Mouse (Mus musculus): ENCODE results near the gene Lonrf2. TPM values are rescaled to one million over a fixed set of nuclear protein-coding genes. Genes with fewer than 3 reads are reported as not detected.

Gene Lonrf2
- polyA plus RNA-seq, 1 experiment from 2014 or later: not detected

DNA sequence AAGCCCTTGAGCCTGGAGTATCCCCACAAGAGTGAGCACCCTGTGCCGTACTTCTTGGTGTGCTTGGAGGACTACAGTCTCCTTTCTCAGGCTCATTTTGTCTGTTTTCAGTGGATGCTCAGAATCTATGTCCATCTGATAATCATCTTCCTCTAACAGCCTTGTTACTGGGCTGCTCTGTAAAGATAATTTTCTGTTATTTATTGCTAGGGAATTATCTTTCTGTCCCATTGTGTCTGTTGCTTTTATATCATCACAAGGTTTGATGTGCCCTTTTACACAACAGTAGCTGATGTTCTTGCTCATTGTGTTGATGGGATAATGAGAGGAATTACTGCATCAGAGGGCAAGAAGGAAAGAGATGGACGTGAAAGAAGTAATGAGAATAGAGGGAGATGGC lies 15.7 kb upstream of the Lonrf2 start:
- H3K27ac ChIP-seq: no peak overlapping the region
- H3K4me3 ChIP-seq (ENCODE audit: inconsistent target): no peak overlapping the region
- H3K36me3 ChIP-seq (ENCODE audit: inconsistent target): no peaks in the 10 kb centered on the region
- H3K79me2 ChIP-seq (ENCODE audit: inconsistent target): no peaks in the 10 kb centered on the region
- WGBS (ENCODE audit: missing documents): 60% methylated on average over 1 of the region's 2 CpGs

DNA sequence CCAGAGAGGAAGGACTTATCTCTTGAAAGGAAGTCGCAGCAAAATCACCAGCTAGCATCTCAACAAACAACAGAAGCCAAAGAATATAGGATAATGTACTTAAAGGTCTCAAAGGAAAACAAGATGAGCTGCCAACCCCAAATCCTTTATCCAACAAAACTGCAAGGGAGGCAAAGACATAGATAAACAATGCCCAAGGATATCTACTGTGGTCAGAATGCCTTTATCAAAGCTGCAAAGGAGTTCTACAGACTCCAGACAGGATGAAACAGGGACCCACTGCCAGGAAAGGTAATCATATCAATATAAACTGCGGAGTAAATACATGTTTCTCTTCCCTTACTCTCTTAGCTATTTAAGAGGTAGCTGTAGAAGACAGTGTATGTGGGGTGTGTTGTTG lies 14.1 kb upstream of the Lonrf2 start:
- Histone ChIP-seq H3K27ac (no peak overlapping the region), H3K4me3 (ENCODE audit: inconsistent target) (no peak overlapping the region), H3K79me2 (ENCODE audit: inconsistent target) (no peaks in the 10 kb centered on the region), H3K36me3 (ENCODE audit: inconsistent target) (no peaks in the 10 kb centered on the region)
- 83% methylated on average over 2 of the region's 2 CpGs for WGBS (ENCODE audit: missing documents)

DNA sequence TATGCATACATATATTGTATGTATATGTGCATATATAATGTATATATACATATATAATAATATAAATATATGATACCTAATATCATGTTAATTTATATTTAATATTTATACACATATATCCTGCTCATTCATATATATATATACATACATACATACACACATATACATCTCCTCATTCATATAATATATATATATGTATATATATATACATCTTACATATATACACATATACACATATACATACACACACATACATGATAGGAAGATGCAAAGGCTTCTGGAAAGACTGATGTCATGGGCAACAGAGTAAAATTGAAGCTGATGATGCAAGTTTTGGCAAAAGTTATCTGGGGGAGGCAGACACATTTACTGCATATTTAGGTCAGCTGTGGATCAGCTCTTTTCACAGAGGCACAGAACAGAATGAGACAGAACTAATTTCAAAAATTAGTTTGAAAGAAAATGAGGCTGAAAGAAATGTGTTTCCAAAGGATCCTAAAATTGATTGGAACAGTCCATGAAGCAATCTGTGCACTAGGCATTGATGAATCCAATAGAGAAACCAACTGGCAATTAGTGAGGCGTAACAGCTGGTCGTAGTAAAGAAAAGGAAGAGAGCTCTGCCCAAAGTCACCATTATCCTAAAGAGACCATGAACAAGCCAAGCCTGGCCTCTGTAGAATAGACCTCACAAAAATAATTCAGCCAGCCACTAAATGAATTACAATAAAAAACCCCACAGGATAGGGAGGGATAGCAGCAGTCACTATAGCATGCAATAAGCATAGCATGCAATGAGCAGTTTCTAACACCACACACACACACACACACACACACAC lies 12.2 kb upstream of the Lonrf2 start:
- no peak overlapping the region for H3K27ac ChIP-seq

DNA sequence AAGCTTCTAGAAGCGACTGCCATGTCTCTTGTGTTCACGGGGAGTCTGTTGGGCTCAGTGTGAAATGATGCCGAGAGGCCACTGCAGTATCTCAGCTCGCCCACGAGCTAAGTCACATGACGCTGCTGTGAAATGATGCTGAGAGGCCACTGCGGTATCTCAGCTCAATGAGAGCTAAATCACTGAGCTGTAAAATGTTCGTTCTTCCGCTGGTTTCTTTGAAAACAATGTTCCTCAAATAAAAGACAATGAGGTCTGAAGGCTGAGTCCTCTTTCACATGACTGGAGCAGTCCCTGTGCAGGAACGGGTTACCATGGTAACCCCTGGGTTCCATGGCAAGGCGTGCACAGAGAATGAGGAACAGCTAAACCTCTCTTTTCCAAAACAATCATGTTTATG lies 11.5 kb upstream of the Lonrf2 start:
- no peaks in the 10 kb centered on the region for H3K36me3 ChIP-seq (ENCODE audit: inconsistent target)
- H3K4me3 ChIP-seq (ENCODE audit: inconsistent target): no peak overlapping the region
- WGBS (ENCODE audit: missing documents): 61% methylated on average over 11 of the region's 11 CpGs
- no peaks in the 10 kb centered on the region for H3K79me2 ChIP-seq (ENCODE audit: inconsistent target)
- H3K27ac ChIP-seq: no peak overlapping the region

More for the DNA sequence above, 12.2 kb upstream of the Lonrf2 start:
- Histone ChIP-seq H3K79me2 (ENCODE audit: inconsistent target) (no peaks in the 10 kb centered on the region), H3K36me3 (ENCODE audit: inconsistent target) (no peaks in the 10 kb centered on the region), H3K4me3 (ENCODE audit: inconsistent target) (no peak overlapping the region)
- WGBS (ENCODE audit: missing documents): 100% methylated on average over 2 of the region's 2 CpGs

DNA sequence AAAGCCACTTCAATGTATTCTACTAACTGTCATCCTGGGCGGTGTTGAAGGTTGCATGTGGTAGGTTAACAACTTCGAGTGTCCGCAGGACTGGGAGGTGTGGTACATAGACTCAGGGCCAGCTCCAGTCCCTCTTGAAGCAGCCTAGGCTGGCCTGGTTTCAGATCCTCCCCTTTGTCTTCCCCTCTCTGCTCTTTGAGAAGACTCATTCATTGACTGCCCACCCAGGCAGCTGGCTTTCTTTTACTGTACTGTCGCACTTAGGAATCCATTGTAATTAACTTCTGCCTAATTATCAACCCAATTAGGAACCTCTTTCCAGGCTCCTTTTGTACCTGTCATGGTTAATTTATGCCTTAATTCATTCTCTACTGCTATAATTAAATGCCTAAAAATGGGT lies 6.8 kb upstream of the Lonrf2 start:
- Histone ChIP-seq H3K79me2 (ENCODE audit: inconsistent target) (no peaks in the 10 kb centered on the region), H3K27ac (no peak overlapping the region), H3K4me3 (ENCODE audit: inconsistent target) (no peak overlapping the region), H3K36me3 (ENCODE audit: inconsistent target) (no peaks in the 10 kb centered on the region)
- 79% methylated on average over 4 of the region's 4 CpGs for WGBS (ENCODE audit: missing documents)

DNA sequence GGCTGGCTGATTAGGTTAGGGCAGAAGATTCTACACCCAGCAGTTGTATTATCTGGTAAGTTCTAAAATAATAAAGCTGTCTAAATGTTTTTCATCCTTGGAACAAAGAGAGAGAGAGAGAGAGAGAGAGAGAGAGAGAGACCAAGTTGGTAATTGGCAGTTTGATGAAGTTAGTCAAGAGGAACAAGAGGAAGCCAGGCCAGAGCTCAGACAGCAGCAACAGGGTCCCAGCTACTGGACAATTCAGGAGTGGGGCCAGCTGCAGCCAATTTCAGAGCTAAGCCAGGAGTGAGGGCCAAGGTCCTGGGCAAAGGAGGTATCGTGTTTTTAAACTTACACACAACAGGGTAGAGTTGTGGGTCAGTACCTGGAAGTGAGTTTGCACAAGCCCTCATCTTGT lies 6.3 kb upstream of the Lonrf2 start:
- 85% methylated on average over 1 of the region's 1 CpGs for WGBS (ENCODE audit: missing documents)
- no peak overlapping the region for H3K27ac ChIP-seq

DNA sequence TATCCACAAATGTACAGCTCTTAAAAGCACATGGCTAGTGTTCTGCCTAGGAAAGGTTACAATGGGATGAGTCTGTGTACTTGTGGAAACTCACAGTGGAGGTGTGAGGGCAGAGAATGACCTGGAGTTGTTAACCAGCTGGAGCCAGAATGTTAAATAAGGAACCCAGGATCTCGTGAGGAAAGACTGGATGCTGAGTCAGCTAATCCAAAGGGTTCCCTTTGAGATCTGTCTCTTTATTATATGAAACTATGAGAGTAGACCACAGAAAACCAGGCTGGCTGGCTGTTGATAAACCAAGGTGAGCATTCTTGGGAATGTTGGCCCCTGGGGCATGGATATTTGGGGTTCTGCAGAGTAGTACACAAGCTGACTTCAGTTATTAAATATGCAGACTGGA lies 3.4 kb upstream of the Lonrf2 start:
- Histone ChIP-seq H3K36me3 (ENCODE audit: inconsistent target) (no peaks in the 10 kb centered on the region), H3K27ac (no peak overlapping the region), H3K4me3 (ENCODE audit: inconsistent target) (no peak overlapping the region), H3K79me2 (ENCODE audit: inconsistent target) (no peaks in the 10 kb centered on the region)
- 27% methylated on average over 1 of the region's 1 CpGs for WGBS (ENCODE audit: missing documents)

More for the DNA sequence above, 6.3 kb upstream of the Lonrf2 start:
- no peaks in the 10 kb centered on the region for H3K36me3 ChIP-seq (ENCODE audit: inconsistent target)
- H3K79me2 ChIP-seq (ENCODE audit: inconsistent target): no peaks in the 10 kb centered on the region
- no peak overlapping the region for H3K4me3 ChIP-seq (ENCODE audit: inconsistent target)

DNA sequence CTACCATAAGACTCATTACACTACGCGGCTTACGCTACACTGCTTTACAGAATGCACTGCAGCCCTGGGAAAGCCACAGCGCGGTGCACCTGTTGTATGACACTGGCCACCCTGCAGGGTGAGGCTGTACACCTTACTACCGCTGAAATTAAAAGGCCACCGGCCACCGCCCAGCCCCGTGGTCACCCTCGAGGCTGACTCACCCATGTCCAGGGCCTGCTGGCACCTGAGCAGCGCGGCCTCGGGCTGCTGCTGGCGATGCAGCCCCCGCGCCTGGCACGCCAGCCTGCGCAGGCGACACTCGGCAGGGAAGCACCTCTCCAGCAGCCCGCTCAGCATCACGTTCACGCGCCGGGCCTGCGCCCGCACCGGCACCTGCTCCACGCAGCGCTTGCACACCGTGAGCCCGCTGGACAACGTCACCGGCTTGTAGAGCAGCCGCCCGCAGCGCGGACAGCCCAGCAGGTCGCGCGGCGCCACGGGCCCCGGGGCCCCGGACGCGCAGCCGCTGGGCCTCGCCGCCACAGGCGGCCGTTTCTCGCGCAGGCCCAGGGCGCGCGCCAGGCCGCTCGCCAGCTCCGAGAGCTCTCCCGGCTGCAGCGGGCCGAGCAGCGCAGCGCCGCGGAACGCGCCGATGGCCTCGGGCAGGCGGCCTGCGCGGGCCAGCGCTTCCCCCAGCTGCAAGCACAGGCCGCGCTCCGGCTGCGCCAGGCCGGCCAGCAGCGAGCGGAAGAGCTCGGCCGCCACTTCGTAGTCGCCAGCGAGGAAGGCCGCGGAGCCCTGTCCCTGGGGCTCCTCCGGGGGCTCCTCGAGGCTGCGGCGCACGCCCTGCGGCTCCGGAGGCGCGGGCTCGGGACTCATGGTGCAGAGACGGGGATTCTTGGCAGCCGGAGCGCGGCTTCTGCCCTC lies 689 bp downstream of the Lonrf2 start:
- 4% methylated on average over 95 of the region's 103 CpGs for WGBS (ENCODE audit: missing documents)
- Histone ChIP-seq H3K27ac (no peak overlapping the region), H3K36me3 (ENCODE audit: inconsistent target) (no peaks in the 10 kb centered on the region), H3K4me3 (ENCODE audit: inconsistent target) (no peak overlapping the region), H3K79me2 (ENCODE audit: inconsistent target) (no peaks in the 10 kb centered on the region)

DNA sequence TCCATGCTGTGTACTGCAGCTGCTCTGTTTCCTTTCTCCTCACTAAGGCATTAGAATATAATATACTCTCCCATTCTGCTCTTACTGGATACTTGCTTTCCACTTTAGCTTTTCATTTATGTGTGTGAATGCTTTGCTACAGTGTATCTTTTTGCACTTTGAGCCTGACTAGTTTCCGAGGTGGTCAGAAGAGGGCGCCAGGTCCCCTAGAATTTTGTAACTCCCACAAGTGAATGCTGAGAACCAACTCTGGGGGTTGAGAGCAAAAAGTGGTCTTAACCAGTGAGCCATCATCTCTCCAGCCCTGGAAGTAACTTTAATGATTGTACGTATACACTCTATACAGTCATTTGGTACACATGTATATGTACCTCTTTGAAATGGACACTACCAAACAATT lies 1.6 kb downstream of the Lonrf2 start:
- Histone ChIP-seq H3K27ac (no peak overlapping the region), H3K4me3 (ENCODE audit: inconsistent target) (no peak overlapping the region), H3K36me3 (ENCODE audit: inconsistent target) (no peaks in the 10 kb centered on the region), H3K79me2 (ENCODE audit: inconsistent target) (no peaks in the 10 kb centered on the region)
- 32% methylated on average over 3 of the region's 3 CpGs for WGBS (ENCODE audit: missing documents)

DNA sequence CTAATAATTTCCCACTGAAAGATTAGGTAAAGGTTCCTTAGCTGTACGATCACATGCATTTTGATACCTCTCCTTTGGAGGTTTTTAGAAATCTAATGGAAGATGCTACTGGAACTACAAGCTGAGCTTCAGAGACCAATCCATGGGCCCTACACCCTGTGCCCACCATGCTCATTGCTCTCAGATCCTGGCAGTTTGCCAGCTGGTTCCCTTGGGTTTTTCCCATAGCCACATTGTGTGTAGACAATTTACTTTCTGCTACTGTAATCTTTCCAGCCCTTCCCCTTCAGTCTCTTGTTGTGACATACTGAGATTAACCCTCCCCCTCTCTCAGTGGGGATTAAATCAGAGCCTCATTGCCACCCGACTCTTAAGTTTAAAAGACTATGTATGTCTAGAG lies 11.6 kb downstream of the Lonrf2 start:
- H3K4me3 ChIP-seq (ENCODE audit: inconsistent target): no peak overlapping the region
- no peak overlapping the region for H3K27ac ChIP-seq
- H3K36me3 ChIP-seq (ENCODE audit: inconsistent target): no peaks in the 10 kb centered on the region
- 87% methylated on average over 2 of the region's 2 CpGs for WGBS (ENCODE audit: missing documents)
- no peaks in the 10 kb centered on the region for H3K79me2 ChIP-seq (ENCODE audit: inconsistent target)

DNA sequence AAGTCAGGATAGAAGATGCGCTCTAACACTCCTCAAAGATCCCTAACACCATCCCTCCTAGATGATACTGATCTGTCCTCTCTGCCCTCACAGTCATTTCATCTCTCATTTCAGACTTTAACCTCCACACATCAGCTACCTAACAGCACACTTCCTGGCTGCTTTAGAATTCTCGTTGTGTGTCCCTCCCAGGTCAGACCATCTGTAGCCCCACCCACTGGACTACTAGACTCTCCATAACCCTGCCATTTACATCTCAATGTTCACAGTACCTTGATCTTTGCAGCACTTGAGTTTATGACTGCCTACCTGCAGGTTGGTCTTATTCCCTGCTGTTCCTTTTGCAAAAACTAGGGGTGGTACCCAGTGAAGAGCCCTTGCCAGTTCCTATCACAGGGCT lies 12.7 kb downstream of the Lonrf2 start:
- H3K79me2 ChIP-seq (ENCODE audit: inconsistent target): no peaks in the 10 kb centered on the region
- H3K4me3 ChIP-seq (ENCODE audit: inconsistent target): no peak overlapping the region
- no peaks in the 10 kb centered on the region for H3K36me3 ChIP-seq (ENCODE audit: inconsistent target)
- H3K27ac ChIP-seq: no peak overlapping the region
- 71% methylated on average over 2 of the region's 2 CpGs for WGBS (ENCODE audit: missing documents)

DNA sequence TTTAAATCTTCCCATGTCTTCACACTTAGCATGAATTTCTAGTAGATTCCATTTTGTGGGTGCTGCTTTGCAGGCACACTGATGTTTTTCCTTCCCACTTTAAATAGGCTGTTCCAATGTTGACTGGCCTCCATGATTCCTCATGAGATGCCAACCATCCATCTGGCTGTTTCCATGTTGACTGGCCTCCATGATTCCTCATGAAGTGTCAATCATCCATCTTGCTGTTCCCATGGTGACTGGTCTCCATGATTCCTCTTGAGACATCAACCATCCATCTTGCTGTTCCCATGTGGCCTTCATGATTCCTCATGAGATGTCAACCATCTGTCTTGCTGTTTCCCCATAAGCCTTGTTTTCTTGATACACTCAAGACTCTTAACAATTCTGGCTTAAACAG lies 16.8 kb downstream of the Lonrf2 start:
- H3K27ac ChIP-seq: no peak overlapping the region
- H3K79me2 ChIP-seq (ENCODE audit: inconsistent target): no peaks in the 10 kb centered on the region
- no peak overlapping the region for H3K4me3 ChIP-seq (ENCODE audit: inconsistent target)
- no peaks in the 10 kb centered on the region for H3K36me3 ChIP-seq (ENCODE audit: inconsistent target)

DNA sequence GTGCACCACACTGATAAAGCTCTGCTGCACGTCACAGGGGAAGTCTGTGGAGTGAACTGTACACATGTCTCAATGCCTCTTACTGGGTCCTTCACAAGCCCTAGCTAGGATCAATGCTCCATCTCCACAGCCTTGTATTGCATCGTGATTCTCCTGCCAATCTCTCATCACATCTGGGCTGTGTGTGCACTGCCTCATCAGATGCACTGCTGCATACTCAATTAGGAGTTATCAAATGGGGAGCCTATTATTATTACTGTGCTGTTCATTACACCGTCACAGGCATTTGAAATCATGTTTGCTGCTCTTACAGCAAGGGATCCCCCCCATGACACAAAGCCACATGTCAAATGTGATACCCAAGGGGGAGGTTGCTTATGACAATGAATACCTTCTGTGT lies 18.8 kb downstream of the Lonrf2 start:
- no peak overlapping the region for H3K27ac ChIP-seq
- no peaks in the 10 kb centered on the region for H3K36me3 ChIP-seq (ENCODE audit: inconsistent target)
- no peak overlapping the region for H3K4me3 ChIP-seq (ENCODE audit: inconsistent target)
- WGBS (ENCODE audit: missing documents): 88% methylated on average over 3 of the region's 3 CpGs
- no peaks in the 10 kb centered on the region for H3K79me2 ChIP-seq (ENCODE audit: inconsistent target)

DNA sequence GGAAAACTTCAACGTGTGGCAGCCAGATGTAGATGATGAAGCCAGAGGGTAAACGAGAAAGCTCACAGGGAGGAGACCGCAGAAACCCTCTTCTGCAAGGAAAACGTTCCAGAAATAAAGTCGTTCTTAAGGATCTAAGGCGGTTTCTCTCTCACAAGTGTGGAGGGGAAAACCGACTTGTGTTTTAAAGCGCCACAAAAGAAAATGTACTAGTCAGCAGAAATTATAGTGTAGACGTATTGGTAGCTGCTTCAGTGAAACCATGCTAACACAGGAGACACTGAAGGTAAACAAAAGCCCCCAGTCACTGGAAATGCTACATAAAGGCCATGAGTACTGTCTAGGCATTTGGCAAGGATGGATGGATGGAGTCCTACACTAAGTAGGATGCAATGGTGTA lies 19.2 kb downstream of the Lonrf2 start:
- 87% methylated on average over 9 of the region's 9 CpGs for WGBS (ENCODE audit: missing documents)
- Histone ChIP-seq H3K36me3 (ENCODE audit: inconsistent target) (no peaks in the 10 kb centered on the region), H3K27ac (no peak overlapping the region), H3K79me2 (ENCODE audit: inconsistent target) (no peaks in the 10 kb centered on the region), H3K4me3 (ENCODE audit: inconsistent target) (no peak overlapping the region)

DNA sequence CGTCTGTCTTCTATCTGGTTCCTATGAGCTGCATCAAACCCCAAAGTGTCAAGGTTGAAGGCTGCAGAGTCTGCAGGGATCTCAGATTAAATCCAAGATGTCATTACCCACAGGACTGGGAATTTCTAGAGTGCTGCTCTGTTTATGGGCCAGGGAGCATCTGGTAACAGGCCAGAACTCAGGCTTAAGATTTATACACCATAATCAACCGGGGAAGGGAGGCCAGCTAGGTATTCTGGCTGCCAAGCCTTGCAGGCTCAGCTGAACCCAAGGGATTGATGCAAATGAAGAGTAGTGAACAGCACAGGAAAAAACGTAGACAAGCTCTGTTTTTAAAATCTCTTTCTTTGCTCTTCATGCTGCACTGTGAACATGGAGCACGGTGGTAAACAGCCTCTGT lies 20.2 kb downstream of the Lonrf2 start:
- Histone ChIP-seq H3K27ac (no peak overlapping the region), H3K4me3 (ENCODE audit: inconsistent target) (no peak overlapping the region), H3K36me3 (ENCODE audit: inconsistent target) (no peaks in the 10 kb centered on the region), H3K79me2 (ENCODE audit: inconsistent target) (no peaks in the 10 kb centered on the region)
- WGBS (ENCODE audit: missing documents): 76% methylated on average over 3 of the region's 4 CpGs
